Mouse (Mus musculus): ENCODE measurements at regions not wholly inside any gene's neighbourhood (a gene's known extent, or its start where the extent isn't known, plus 50 kb on each side); places are given as distances from the start of the nearest gene placed in this dataset.

- TF ChIP-seq POLR2A (IDR thresholded peaks at IDR 0.05; ENCODE audit: low read depth, low read length): no peak
- TF ChIP-seq CTCF (IDR thresholded peaks at IDR 0.05; ENCODE audit: extremely low read depth, insufficient read length, insufficient replicate concordance, low read depth, low read length): no peak
Measured at GRCm38 (mm10) chr19:35263101-35263500, 340.9 kb downstream of the Kif20b start.
